Mouse (Mus musculus) monocyte, adult 2 months (primary cell): ENCODE results near the gene Tmem205.

Experiments
- DNase-seq, 2 experiments: peaks; one replicate each; pipeline ENCODE4 v3.0.0; 2022; ENCODE audit warnings: low spot score in 2 of 2, low read depth in 1 of 2

Gene Tmem205

DNA sequence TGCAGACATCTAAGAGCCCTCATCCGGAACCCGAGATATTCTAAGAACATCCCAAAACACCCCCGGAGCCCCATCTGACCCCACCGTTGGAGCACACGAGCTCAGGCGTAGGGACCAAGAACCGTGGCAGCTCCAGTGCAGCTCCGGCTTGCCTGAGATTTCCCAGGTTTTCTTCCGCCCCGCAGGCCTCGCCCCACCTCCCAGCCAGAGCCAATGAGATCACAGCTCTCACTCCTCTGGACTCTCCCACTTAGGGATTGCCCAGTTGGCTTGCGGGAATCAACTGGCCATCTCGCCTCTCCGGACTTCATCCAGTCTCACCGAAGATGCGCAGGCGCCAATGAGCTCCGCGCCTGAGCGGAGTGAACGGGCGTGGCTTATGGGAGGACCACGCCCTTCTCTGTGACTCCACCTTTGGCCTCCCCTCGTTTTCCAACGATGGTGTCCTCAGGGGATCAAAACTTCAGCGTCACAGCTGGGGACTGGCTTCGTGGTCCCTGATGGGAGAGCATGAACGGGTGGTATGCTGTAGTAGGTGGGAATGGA lies at the start of gene Tmem205, which contains the start of gene Ccdc159:
Tmem205 (minus strand) TSS at position 349 of the 546 bp plus-strand sequence.
Ccdc159 (plus strand) TSS at position 264 of the 546 bp plus-strand sequence.
- DNase-seq: peak; percentile 24 to 57

DNA sequence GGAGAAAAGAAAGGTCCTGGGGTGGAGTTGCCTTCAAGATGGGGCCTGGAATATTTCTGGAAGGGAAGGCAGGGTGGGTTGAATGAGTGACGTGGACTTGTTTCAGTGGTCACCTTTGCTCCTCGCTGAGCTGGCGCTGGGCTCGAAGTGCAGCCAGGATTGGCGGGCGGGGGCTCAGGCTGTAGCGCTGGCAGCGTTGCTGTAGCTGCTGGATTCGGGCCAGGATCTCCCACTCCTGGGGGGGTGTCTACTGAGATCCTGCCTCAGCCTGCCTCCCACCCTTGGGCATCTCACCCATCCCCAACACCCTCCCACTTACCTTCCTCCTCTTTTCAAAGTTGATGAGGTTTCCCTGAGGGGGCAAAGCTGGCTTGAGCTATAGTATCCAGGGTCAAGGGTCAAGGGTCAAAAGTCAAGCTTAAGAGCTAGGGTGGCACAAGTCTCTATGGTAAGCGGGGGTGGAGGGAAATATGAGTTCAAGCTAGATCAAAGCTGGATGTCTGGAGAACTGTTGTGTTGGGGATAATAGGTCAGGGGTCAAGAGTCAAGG lies 49.3 kb upstream of the Tmem205 start:
- DNase-seq: no peak

DNA sequence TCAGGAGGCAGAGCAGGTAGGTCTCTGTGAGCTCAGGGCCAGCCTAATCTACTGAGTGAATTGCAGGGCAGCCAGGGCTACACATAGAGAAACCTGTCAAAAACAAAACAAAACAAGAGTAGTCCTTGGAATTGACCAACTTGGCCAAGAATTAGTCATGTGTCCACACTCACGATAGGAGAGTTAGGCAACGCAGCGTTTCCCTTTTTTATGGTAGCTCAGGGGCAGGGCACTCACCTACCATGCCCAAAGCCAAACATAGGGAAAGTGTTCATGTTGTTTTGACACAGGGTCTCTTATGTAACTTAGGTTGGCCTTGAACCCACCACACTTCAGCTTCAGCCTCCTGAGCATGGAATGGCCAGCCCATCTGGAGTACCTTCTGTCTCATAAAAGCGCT lies 41.9 kb upstream of the Tmem205 start:
- no peak for DNase-seq

DNA sequence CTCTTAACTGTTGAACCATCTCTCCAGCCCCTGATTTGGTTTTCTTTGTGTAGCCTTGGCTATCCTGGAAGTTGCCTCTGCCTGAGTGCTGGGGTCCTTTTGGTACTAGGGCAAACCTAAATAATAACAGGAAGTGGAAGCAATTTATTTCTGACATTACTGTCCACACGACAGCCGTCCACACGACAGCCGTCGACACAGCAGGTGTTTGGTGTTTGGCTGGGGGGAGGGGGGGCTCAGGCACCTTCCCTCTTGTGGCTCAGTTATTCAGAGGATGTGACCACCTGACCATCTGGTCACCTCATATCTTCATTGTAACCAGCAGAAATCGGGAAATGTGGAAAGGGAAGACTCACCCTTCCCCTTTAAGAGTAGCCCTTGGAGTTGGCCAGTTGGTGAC lies 41.5 kb upstream of the Tmem205 start:
- DNase-seq: no peak

DNA sequence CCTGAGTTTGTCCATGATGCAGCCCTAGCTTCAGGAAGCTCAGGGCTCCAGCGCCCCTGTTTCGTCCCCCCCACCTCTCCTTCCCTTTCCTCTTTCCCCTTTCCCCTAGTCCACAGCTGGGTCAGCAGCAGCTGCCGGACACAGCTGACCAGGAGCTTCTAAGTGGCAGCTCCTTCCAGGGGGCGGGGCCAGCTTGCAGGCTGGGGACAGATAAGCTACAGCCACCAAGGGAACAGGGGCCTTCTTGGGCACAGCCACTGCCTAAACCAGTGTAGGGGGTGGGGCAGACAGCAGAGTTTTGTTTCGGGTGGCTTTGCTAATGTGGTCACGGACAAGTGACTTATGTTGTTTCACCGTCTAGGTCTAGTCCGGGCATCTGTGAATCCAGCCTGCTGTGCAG lies 36.1 kb upstream of the Tmem205 start, which contains the start of gene Epor:
Epor (minus strand) TSS at position 90 of the 400 bp plus-strand sequence.
- DNase-seq: no peak

DNA sequence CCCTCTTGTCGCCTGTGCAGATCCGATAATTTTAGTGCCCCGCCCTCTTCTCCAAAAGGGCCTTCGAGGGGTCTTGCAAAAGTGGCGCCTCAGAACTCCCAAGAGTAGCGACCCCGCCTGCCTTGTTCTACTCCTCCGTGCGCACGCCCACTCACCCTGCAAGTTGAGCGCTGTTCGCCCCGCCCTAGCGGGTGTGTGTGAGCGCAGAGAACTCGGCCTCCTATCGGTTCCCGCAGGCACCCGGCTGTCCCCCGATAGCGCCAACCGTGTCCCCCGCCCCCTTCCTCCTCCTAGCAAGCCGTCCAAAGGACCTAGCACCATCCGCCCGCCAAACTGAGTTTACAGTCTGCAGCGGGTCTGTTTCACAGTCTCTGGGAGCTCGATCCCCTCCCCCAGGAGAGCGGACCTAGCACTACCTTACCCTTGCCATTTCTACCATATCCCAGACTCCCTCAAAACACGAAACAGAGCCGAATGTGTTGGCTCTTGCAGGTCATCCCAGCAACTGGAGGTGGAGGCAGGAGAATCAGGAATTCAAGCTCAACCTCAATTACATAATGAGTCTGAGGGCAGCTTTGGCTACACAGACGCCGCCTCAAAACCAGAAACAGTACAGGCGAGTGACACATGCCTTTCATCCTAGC lies 35.2 kb upstream of the Tmem205 start:
- no peak for DNase-seq

DNA sequence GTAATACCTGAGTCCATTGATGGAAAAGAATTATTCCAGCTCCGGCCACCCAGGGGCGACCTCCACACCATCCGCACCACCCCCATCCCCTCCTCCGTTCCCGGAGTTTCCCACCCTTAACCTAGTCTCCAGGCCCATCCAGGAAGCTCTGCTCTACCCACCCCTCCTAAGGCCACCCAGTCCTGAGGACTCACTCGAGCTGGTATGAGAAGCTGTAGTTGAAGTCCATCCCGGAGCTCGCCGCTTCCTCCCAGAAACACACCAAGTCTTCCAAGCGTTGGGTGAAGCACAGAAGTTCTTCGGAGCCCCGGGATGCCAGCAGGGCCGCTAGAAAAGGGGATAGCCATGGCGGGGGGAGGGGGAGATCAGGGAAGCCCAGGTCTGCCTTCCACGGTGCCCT lies 34.7 kb upstream of the Tmem205 start:
- no peak for DNase-seq

DNA sequence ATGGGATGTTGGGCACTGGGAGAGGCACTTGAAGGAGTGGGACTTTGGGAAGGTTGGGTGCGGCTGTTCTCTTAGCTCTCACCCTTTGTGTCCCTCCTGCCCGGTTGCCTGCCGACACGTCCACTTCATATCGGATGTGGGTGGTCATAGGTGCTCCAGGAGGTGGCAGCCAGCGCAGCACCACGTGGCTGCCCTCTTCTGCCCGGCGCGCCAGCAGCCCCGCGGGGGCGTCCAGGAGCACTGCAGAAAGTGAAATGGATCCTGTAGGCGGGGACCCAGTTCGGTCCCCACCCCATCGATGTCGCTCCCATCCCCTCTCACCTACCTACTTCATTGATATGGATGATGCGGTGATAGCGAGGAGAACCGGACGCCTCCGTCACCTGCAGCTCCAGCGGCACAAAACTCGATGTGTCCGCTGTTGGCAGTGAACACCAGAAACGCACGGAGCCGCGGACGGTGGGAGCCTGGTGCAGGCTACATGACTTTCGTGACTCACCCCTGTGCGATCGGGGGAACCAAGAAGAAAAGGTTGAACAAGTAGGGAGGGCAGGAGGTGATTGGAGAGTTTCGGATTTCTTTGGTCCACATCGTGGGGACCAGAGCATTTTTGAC lies 34.1 kb upstream of the Tmem205 start:
- no peak for DNase-seq

DNA sequence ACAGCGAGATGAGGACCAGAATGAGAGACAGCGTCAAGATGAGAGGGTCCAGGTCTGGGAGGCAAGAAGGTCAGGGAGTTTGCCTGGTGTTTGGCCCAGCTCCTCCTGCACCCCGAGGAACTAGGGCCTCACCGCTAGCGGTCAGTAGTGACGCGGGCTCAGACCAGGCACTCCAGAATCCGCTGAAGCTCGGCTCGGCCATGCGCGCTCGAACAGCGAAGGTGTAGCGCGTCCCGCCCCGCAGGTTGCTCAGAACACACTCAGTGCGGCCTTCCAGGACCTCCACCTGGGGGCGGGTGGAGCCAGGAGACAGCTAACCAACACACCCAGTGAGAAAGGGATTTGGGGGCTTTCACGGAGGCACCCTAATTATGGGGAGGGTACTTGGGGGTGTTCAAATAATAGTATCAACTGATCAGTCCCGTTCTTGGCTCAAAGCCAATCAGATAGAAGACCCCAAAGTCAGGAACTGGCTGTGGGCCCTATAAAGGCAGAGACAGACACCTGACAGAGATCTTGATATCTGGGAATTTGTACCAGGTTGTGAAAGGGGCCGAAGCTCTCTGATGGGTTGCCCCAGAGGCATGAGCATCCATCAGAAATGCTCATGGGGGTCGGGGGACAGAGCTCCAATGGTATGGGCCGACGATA lies 33.3 kb upstream of the Tmem205 start:
- no peak for DNase-seq

DNA sequence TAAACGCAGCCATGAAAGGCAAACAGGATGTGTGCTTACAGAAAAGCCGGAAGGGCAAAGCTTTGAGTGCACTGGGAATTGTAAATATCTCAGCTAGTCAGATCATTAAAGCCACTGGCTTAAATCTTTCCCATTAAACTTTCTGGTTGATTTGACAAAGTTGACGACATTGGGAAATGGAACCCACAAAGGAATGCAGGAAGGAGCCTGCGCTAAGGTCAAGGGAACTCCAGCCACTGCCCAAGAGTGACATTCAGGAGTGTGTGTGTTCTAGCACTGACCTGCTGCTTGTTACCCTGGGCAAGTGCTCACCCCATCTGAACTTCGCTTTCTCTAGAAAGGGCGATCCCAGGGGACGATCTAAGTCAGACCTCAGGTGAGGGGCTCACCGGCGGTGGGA lies 32.8 kb upstream of the Tmem205 start:
- DNase-seq: no peak

DNA sequence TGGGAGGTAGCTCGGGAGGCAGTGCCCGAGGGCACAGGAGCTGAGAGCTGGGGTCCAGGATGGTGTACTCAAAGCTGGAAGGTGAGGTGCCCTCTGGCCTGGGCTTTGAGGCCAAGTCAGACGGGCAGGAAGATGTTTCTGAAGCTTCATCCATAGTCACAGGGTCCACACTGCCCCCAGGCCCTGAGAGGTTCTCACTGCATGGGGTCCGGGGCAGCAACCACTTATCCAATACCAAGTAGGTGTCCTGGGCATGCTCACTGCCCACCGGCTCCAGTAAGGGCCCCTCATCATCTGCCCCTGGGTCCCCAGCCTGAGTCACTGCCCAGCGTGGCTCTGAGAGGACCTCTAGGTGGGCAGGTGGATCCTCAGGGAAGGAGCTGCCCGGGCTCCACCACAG lies 31.9 kb upstream of the Tmem205 start:
- DNase-seq: no peak

DNA sequence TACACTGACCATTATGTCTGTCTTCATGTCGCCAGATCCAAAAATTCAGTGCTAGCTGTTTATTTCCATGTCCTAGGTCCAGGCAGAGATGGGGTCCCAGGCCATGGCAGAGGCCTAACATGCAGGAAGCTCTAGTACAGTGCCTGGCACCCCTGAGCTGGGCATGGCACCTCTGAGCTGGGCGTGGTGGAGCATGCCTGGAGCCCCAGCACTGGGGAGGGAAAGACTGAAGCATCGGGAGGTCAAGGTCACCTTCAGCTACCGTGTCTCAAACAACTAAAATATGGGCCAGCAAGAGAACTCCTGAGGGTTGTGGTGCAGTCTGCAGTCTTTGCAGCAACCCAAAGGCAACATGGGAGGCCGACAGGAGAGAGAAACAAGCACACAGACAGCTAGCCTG lies 31.0 kb upstream of the Tmem205 start:
- DNase-seq: no peak

DNA sequence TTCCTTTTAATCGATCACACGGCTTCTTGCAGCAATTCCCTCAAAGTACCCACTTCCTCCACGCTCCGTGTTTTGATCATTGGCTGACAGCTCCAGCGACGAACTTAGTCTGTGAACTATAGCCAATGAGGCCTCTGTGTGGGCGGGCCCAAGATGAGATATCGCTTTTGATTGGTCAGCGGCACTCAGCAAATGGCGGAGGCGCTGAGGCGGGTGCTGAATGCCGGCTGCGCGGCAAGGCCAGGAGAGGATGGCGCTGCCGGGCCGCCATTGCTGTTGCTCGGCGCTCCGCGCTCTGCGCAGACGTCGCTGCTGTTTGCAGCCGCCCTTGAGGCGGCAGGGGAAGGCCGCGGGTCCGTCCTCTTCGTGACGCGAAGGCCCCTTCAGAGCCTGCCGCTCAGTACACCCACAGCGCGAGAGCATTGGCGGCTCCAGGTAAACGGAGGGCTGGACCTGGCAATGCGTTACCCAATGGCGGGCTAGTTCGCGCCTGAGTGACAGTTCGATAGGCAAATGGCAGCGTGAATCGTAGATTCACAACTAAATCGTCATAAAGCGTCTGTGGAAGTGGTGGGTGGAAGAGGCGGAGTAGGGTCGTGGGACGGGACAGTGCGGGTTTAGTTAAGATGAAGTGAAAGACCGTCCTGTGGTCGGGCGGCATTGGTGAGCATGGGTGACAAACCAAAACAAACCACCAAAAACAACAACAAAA lies 28.4 kb upstream of the Tmem205 start, which contains the start of gene Swsap1:
Swsap1 (plus strand) TSS at position 186 of the 712 bp plus-strand sequence.
- DNase-seq: peak; percentile 96 to 97

DNA sequence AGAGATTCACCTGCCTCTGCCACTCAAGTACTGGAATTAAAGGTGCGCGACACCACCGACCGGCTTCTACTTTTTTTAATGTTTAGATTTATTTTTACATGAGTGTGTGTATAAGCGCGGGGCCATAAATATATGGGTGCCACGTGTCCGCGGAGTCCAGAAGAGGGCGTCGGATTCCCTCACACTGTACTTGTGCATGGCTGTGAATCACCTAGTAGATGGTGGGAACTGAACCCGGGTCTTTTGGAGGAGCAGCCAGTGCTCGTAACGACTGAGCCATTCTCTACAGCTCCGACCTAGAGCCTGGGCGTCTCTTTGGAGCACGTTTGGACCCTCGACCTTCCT lies 27.8 kb upstream of the Tmem205 start:
- no peak for DNase-seq

DNA sequence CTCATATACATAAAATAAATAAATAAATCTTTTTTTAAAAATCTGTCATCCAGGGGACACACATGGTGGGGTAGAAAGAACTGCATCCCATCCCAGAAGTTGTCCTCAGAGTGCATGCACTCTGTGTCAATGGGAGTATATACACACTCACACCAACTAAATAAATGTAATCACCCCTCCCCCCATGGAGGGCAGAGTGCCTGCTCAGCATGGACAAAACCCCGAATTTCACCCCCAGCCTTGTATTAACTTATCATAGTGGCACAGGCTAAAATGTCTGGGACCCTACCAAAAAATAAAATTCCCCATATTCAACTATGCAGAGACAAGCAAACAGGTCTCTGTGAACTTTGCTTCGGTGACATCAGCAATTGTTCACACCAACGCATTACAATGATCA lies 27.3 kb upstream of the Tmem205 start:
- no peak for DNase-seq

DNA sequence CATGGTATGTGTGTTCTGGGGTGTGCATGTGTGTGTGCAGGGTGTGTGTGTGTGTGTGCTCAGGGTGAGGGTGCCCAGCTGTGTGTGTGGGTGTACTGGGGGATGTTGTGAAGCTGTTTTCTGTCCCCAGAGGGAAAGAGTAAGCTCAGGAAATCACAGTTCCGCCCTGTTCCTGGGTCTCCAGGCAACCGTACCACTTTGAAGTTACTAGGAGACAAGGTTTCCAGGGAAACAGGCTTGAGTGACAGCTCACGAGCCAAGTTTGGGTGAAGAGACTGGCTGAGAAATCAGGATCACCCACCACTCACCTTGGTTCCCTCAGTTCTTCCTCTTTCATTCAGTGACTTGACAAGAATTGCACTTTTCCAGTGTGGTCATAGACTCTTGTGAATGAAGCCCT lies 26.2 kb upstream of the Tmem205 start:
- no peak for DNase-seq

DNA sequence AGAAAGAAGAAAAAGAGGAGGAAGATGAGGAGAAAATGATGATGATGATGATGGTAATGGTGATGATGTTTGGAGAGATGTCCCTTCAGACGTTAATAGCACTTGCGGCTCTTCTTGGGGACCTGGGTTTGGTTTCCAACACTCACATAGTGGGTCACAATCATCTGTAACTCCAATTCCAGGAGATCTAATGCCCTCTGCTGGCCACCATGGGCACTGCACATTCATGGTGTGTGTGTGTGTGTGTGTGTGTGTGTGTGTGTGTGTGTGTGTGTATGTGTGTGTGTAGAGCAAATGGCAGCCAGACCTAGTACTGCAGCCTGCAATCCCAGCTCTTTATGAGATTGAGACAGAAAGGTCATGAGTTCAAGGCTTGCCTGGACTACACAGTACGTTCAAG lies 24.6 kb upstream of the Tmem205 start:
- DNase-seq: no peak

DNA sequence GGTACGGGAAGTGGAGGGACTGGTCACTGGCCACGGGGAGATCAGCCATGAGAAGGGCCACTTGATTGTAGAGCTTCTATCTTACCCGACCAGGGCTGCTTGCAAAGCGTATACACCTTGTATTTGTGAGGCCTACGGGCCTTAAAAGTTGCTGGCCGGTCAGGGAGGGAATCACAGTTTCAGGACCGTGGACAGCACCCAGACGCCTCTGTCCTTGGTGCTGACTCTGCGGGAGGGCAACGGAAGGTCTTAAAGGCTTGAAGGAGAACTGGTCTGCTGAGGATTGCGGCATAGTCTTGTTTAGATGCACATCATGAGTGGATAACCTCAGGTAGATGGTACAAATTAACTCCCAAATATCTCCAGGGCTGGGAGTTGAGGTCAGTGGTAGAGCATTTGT lies 23.0 kb upstream of the Tmem205 start:
- peak; percentile 30 to 64 for DNase-seq

DNA sequence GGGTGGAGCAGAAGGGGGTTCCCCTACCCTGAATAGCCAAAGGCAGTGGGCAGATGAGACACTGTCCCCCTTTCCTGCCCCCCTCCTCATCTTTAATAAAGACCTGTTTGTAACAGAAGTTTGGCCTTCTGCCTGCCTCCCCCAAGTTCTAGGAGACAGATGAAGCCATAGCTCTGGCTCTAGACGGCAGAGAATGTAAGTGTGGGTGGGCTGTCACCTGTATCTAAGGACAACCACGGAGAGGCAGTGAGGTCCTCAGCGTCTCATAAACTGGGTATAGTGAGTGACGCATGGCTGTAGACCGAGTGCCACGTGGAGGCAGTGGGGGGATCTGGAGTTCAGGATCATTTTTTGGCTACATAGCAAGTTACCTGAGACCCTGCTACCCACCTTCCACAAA lies 21.4 kb upstream of the Tmem205 start:
- no peak for DNase-seq

DNA sequence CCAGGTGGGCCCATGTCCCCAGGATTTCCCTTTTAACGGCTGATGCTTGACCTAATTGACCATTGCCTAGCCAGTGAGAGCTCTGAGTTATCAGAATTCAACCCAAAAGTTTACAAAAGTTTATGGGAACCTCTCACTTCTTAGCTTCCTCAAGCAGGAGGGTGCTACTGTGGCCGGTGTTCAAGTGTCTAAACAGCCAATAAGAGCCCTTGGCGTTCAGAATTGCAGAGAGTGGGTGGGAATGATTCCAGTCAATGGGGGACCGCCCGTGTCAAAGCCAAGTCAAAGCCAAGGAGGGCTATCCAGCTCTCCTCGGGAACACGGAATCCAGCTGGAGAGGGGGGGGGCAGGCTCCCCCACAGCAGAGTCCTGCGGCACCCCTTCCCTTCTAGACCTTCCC lies 20.8 kb upstream of the Tmem205 start:
- DNase-seq: no peak

DNA sequence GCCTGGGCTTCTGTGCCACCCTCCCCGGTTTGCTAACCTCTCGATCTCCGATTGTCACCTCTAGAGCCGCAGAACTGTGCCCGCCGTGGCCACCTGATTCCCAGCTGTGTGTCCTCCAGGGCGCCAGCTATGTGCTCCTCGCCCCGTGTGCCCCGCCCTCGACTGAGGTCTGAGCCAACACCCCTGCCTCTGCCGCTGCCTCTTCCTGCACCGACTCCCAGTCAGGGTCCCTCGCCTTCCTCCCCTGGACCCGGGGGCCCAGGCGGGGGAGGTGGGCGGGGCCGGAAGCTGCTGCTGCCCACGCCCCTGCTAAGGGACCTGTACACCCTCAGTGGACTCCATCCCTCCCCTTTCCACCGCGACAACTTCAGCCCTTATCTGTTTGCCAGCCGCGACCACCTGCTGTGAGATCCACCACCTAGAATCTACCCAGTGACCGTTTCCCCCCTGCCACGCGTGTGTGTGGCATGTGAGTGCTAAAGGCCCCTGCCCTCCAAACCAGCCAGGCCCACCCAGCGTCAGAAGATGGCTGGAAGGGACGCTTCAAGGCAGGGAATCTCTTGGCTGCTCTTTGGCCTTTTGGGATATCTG lies 20.3 kb upstream of the Tmem205 start:
- DNase-seq: no peak
